Mouse (Mus musculus) testis, adult 2 months (tissue): ENCODE measurements around the gene Ttc22.

Source experiments
- CTCF ChIP-seq: fragments of 200-500 bp; IDR thresholded peaks from 2 replicates; pipeline ENCODE4 v1.5.1; 2012; ENCODE audit warnings: low read depth, mild to moderate bottlenecking, inconsistent platforms, low read length, moderate library complexity; ENCODE audit not compliant: control insufficient read depth, insufficient read depth, insufficient replicate concordance
- POLR2A ChIP-seq: fragments of 200-500 bp; IDR thresholded peaks from 2 replicates; pipeline ENCODE4 v1.6.1; 2012; ENCODE audit warnings: low read depth, mild to moderate bottlenecking, inconsistent platforms, low read length, moderate library complexity; ENCODE audit not compliant: control insufficient read depth

DNA sequence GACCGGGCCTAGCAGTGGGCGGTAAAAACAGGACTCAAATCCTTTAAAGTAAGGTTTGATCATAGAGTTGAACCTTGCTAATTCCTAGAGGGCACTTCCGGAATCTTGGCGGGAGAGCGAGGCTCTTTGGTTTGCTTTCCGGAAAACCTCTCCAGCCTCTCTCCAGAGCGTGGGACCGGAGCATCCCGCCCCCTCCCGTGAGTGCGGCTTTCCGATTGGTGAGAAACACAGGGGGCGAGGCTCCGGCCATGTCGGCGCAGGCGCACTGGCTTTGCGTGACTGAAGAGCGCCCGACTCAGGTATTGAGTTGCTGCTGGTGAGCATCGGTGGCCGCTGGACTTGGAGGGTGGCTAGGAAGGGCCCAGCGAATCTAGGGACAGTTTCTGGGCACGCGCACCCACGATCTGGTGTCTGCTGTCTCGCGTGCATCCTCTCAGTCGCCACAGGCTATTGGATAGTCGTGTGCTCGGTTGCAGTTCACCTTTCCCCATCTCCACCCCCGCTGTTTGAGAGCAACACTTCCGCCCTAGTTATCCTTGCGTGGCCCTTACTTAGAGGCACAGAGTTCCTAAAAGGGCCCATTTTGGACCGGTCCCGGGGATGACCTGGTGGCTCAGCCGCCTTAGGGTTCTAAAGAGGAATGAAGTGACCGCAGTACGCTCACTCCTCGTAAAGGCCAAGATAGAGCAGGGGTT is 28.7 kb downstream of the Ttc22 start, which contains the start of gene Pars2:
- TF ChIP-seq POLR2A (peak; percentile 91), CTCF (no peak)
